Mouse (Mus musculus) erythroblast, embryonic 14.5 days (primary cell): ENCODE measurements around the gene Canx.

ENCODE experiments used
- GATA1 ChIP-seq: IDR thresholded peaks from 2 replicates; pipeline ENCODE4 v1.6.1; 2012; ENCODE audit warnings: low read length, inconsistent platforms, mixed read lengths
- TAL1 ChIP-seq: IDR thresholded peaks from 3 replicates; pipeline ENCODE4 v1.6.1; 2012; ENCODE audit warnings: low read length, inconsistent platforms, mixed read lengths

GRCm38 (mm10) chr11:50364548-50364947 is 39.1 kb upstream of the Canx start:
- TF ChIP-seq GATA1: no peak
- no peak for TF ChIP-seq TAL1
